Mouse (Mus musculus): Measurements from ENCODE around the gene Rgl2. TPM values are rescaled to one million over a fixed set of nuclear protein-coding genes. Genes with fewer than 3 reads are reported as not detected.
"Not testable (repeated sequence)": the region's sequence is repeated elsewhere in the genome, so short reads cannot be mapped to it uniquely, and the experiment has no call there.

Gene Rgl2
- polyA plus RNA-seq, 1 experiment, result 37.5 TPM

GRCm38 (mm10) chr17:33891357-33891756 lies 38.0 kb upstream of the Rgl2 start:
- Histone ChIP-seq H3K27me3 (ENCODE audit: control insufficient read depth, insufficient read depth, low read length, poor library complexity, severe bottlenecking) (no peaks in the 10 kb centered on the region), H3K9me3 (replicated peaks; ENCODE audit: control insufficient read depth, insufficient read depth, low read length, poor library complexity, severe bottlenecking) (no peaks in the 10 kb centered on the region), H3K36me3 (ENCODE audit: control insufficient read depth, insufficient read depth, low read length, poor library complexity, severe bottlenecking) (peaks cover 10% of the 10 kb centered on the region), H3K27ac (ENCODE audit: insufficient read depth, low read length) (no peak overlapping the region), H3K4me1 (ENCODE audit: control insufficient read depth, insufficient read depth, low read length) (peaks cover 1% of the 10 kb centered on the region), H3K9ac (ENCODE audit: low read depth, poor library complexity, severe bottlenecking) (no peak overlapping the region), H3K4me3 (ENCODE audit: low read depth, low read length) (no peak overlapping the region)
- TF ChIP-seq EP300 (IDR thresholded peaks at IDR 0.05; ENCODE audit: insufficient read depth, low read depth, low read length) (no peak), POLR2A (IDR thresholded peaks at IDR 0.05; ENCODE audit: insufficient read depth, low read length) (no peak), CTCF (IDR thresholded peaks at IDR 0.05; ENCODE audit: low read depth, low read length) (no peak)

- not testable (repeated sequence) for H3K36me3 ChIP-seq (ENCODE audit: control insufficient read depth, insufficient read depth, low read length, poor library complexity, severe bottlenecking); H3K4me1 ChIP-seq (ENCODE audit: control insufficient read depth, insufficient read depth, low read length); H3K9ac ChIP-seq (ENCODE audit: low read depth, poor library complexity, severe bottlenecking); H3K9me3 ChIP-seq (replicated peaks; ENCODE audit: control insufficient read depth, insufficient read depth, low read length, poor library complexity, severe bottlenecking); H3K27me3 ChIP-seq (ENCODE audit: control insufficient read depth, insufficient read depth, low read length, poor library complexity, severe bottlenecking); H3K4me3 ChIP-seq (ENCODE audit: low read depth, low read length); H3K27ac ChIP-seq (ENCODE audit: insufficient read depth, low read length)
Observed at GRCm38 (mm10) chr17:33891892-33892291, 37.5 kb upstream of the Rgl2 start.

- no peaks in the 10 kb centered on the region for H3K9me3 ChIP-seq (replicated peaks; ENCODE audit: control insufficient read depth, insufficient read depth, low read length, poor library complexity, severe bottlenecking)
- no peak overlapping the region for H3K4me3 ChIP-seq (ENCODE audit: low read depth, low read length)
- peaks cover 3% of the 10 kb centered on the region; the same call in 1 of the 2 replicates for H3K36me3 ChIP-seq (ENCODE audit: control insufficient read depth, insufficient read depth, low read length, poor library complexity, severe bottlenecking)
- no peaks in the 10 kb centered on the region for H3K27me3 ChIP-seq (ENCODE audit: control insufficient read depth, insufficient read depth, low read length, poor library complexity, severe bottlenecking)
- no peak overlapping the region for H3K9ac ChIP-seq (ENCODE audit: low read depth, poor library complexity, severe bottlenecking)
- H3K27ac ChIP-seq (ENCODE audit: insufficient read depth, low read length), result peak overlapping the region; percentile 88
- TF ChIP-seq POLR2A (IDR thresholded peaks at IDR 0.05; ENCODE audit: insufficient read depth, low read length), result no peak
- TF ChIP-seq EP300 (IDR thresholded peaks at IDR 0.05; ENCODE audit: insufficient read depth, low read depth, low read length), result 0 out of 2 replicates have a peak, but pooled peaks have one; percentile 21
- peaks cover 1% of the 10 kb centered on the region for H3K4me1 ChIP-seq (ENCODE audit: control insufficient read depth, insufficient read depth, low read length)
Observed at GRCm38 (mm10) chr17:33892429-33892828, 36.9 kb upstream of the Rgl2 start.

GRCm38 (mm10) chr17:33893011-33893410 lies 36.3 kb upstream of the Rgl2 start:
- H3K27me3 ChIP-seq (ENCODE audit: control insufficient read depth, insufficient read depth, low read length, poor library complexity, severe bottlenecking); H3K4me3 ChIP-seq (ENCODE audit: low read depth, low read length); H3K9me3 ChIP-seq (replicated peaks; ENCODE audit: control insufficient read depth, insufficient read depth, low read length, poor library complexity, severe bottlenecking); H3K9ac ChIP-seq (ENCODE audit: low read depth, poor library complexity, severe bottlenecking); H3K4me1 ChIP-seq (ENCODE audit: control insufficient read depth, insufficient read depth, low read length); H3K36me3 ChIP-seq (ENCODE audit: control insufficient read depth, insufficient read depth, low read length, poor library complexity, severe bottlenecking): not testable (repeated sequence)
- peak overlapping the region; percentile 88 for H3K27ac ChIP-seq (ENCODE audit: insufficient read depth, low read length)

- Histone ChIP-seq H3K27me3 (ENCODE audit: control insufficient read depth, insufficient read depth, low read length, poor library complexity, severe bottlenecking) (no peaks in the 10 kb centered on the region), H3K9me3 (replicated peaks; ENCODE audit: control insufficient read depth, insufficient read depth, low read length, poor library complexity, severe bottlenecking) (no peaks in the 10 kb centered on the region), H3K9ac (ENCODE audit: low read depth, poor library complexity, severe bottlenecking) (peak overlapping the region; percentile 64; the same call in 1 of the 2 replicates), H3K4me1 (ENCODE audit: control insufficient read depth, insufficient read depth, low read length) (peaks cover 11% of the 10 kb centered on the region), H3K4me3 (ENCODE audit: low read depth, low read length) (no peak overlapping the region), H3K36me3 (ENCODE audit: control insufficient read depth, insufficient read depth, low read length, poor library complexity, severe bottlenecking) (no peaks in the 10 kb centered on the region), H3K27ac (ENCODE audit: insufficient read depth, low read length) (peak overlapping the region; percentile 67; the same call in 1 of the 2 replicates)
- peak; percentile 59 for TF ChIP-seq CTCF (IDR thresholded peaks at IDR 0.05; ENCODE audit: low read depth, low read length)
- no peak for TF ChIP-seq EP300 (IDR thresholded peaks at IDR 0.05; ENCODE audit: insufficient read depth, low read depth, low read length)
- TF ChIP-seq POLR2A (IDR thresholded peaks at IDR 0.05; ENCODE audit: insufficient read depth, low read length), result no peak
Observed at GRCm38 (mm10) chr17:33897114-33897794, 32.1 kb upstream of the Rgl2 start.

GRCm38 (mm10) chr17:33898193-33898592 lies 31.1 kb upstream of the Rgl2 start:
- H3K36me3 ChIP-seq (ENCODE audit: control insufficient read depth, insufficient read depth, low read length, poor library complexity, severe bottlenecking); H3K9me3 ChIP-seq (replicated peaks; ENCODE audit: control insufficient read depth, insufficient read depth, low read length, poor library complexity, severe bottlenecking); H3K4me3 ChIP-seq (ENCODE audit: low read depth, low read length); H3K27me3 ChIP-seq (ENCODE audit: control insufficient read depth, insufficient read depth, low read length, poor library complexity, severe bottlenecking): not testable (repeated sequence)
- Histone ChIP-seq H3K9ac (ENCODE audit: low read depth, poor library complexity, severe bottlenecking) (peak overlapping the region; percentile 64; the same call in 1 of the 2 replicates), H3K27ac (ENCODE audit: insufficient read depth, low read length) (peak overlapping the region; percentile 92), H3K4me1 (ENCODE audit: control insufficient read depth, insufficient read depth, low read length) (peaks cover 10% of the 10 kb centered on the region)

Measured in ES-Bruce4 (cell line).